8 mouse cellular contexts compared by ENCODE assay signal in the genomic region with DNA sequence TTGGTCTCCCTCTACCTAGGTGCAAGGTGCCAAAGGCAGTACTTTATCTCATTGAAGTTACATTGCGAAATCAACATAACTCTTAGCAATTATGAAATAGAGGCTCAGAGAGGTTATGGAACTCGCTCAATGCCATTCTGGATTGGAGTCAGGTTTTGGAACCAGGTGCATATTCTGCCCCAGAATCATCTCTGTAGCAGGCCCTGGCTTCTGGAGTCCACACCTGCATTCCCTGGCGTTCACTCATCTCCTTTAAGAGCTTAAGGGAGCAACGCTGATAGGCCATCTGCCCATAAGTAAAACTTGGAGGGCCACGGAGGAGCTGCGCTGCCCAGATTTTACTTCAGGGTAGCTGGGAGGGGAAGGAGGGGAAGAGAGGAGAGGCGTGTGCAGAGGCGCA. TPM values are rescaled to one million over a fixed set of nuclear protein-coding genes. Genes with fewer than 3 reads are reported as not detected.
DNase-seq lines count a peak whose midpoint lies in the region; ATAC-seq and TF ChIP-seq lines count a peak whose summit lies in the region.
"Had no signal": no experiment of that assay in that cellular context is flagged by ENCODE, and none has a peak within 500 bp of the region (broad histone marks: within the 10 kb centered on the region; RNA-seq: fewer than 3 reads in every experiment).

No protein-coding gene starts in this region.

- peaks cover 10% of the 10 kb centered on the region; the same call in 1 of the 2 replicates for H3K79me2 ChIP-seq in liver, adult 2 months (ENCODE audit: control insufficient read depth, insufficient read depth, low read length)

- no peaks in the 10 kb centered on the region for H3K9me3 ChIP-seq in embryonic facial prominence, embryonic 13.5 days
- no peaks in the 10 kb centered on the region for H3K9me3 ChIP-seq in midbrain, postnatal 0 days (ENCODE audit: low read length)

- 78% methylated on average over 8 of the region's 8 CpGs for WGBS in kidney, adult 2 months
- WGBS in embryonic facial prominence, embryonic 13.5 days, result 85% methylated on average over 8 of the region's 8 CpGs
- 23% methylated on average over 8 of the region's 8 CpGs for WGBS in liver, adult 2 months
- WGBS in midbrain, postnatal 0 days, result 90% methylated on average over 8 of the region's 8 CpGs

- H3K27ac ChIP-seq in kidney, adult 2 months (ENCODE audit: insufficient read depth, low read depth, low read length), result peak overlapping the region; percentile 69; the same call in 1 of the 2 replicates
- no peak overlapping the region for H3K27ac ChIP-seq in embryonic facial prominence, embryonic 13.5 days
- H3K27ac ChIP-seq in liver, adult 2 months (replicated peaks; ENCODE audit: insufficient read depth, low read depth, low read length), result peak overlapping the region; percentile 87
- no peak overlapping the region for H3K27ac ChIP-seq in midbrain, postnatal 0 days (ENCODE audit: low read depth, low read length)

- H3K9ac ChIP-seq in embryonic facial prominence, embryonic 13.5 days, result no peak overlapping the region
- peak overlapping the region; percentile 52 for H3K9ac ChIP-seq in liver, adult 2 months (ENCODE audit: low read depth, low read length)
- H3K9ac ChIP-seq in midbrain, postnatal 0 days (replicated peaks; ENCODE audit: low read length, poor library complexity, severe bottlenecking), result no peak overlapping the region

- H3K27me3 ChIP-seq in kidney, adult 2 months (replicated peaks; ENCODE audit: control insufficient read depth, insufficient read depth, low read length), result no peaks in the 10 kb centered on the region
- H3K27me3 ChIP-seq in embryonic facial prominence, embryonic 13.5 days, result no peaks in the 10 kb centered on the region
- H3K27me3 ChIP-seq in liver, adult 2 months (ENCODE audit: control insufficient read depth, insufficient read depth, low read length), result no peaks in the 10 kb centered on the region
- H3K27me3 ChIP-seq in midbrain, postnatal 0 days (ENCODE audit: insufficient read depth, low read length), result no peaks in the 10 kb centered on the region

- TF ChIP-seq POLR2A in kidney, adult 2 months (IDR thresholded peaks at IDR 0.05; ENCODE audit: low read depth, low read length), result no peak
- no peak for TF ChIP-seq POLR2A in liver, adult 2 months (IDR thresholded peaks at IDR 0.05; ENCODE audit: extremely low read depth, insufficient read depth, low read length)

- 0 out of 2 replicates have a peak overlapping the region, but pooled peaks have one; percentile 82 for H3K4me2 ChIP-seq in embryonic facial prominence, embryonic 13.5 days
- H3K4me2 ChIP-seq in midbrain, postnatal 0 days (ENCODE audit: low read depth, low read length, poor library complexity, severe bottlenecking), result no peak overlapping the region

- H3K4me3 ChIP-seq in kidney, adult 2 months (ENCODE audit: insufficient read depth, low read depth, low read length), result no peak overlapping the region
- H3K4me3 ChIP-seq in embryonic facial prominence, embryonic 13.5 days, result no peak overlapping the region
- H3K4me3 ChIP-seq in liver, adult 2 months (ENCODE audit: insufficient read depth, low read depth, low read length), result no peak overlapping the region; the same call in 1 of the 2 replicates
- H3K4me3 ChIP-seq in midbrain, postnatal 0 days (ENCODE audit: low read depth, low read length), result no peak overlapping the region
- H3K4me3 ChIP-seq: layer of hippocampus, adult 2 months had no signal

- DNase-seq in kidney, adult 2 months, result no peak
- DNase-seq in kidney, adult 18-20 months, result no peak
- DNase-seq in liver, adult 2 months (ENCODE audit: extremely low read depth, low read depth, low spot score), result peak; percentile 100
- DNase-seq in midbrain, postnatal 0 days (ENCODE audit: low spot score), result no peak

- H3K4me1 ChIP-seq in kidney, adult 2 months (ENCODE audit: control insufficient read depth, insufficient read depth, low read length), result peaks cover 35% of the 10 kb centered on the region
- H3K4me1 ChIP-seq in embryonic facial prominence, embryonic 13.5 days, result peaks cover 50% of the 10 kb centered on the region
- H3K4me1 ChIP-seq in liver, adult 2 months (ENCODE audit: control insufficient read depth, insufficient read depth, low read length), result peaks cover 26% of the 10 kb centered on the region
- H3K4me1 ChIP-seq in midbrain, postnatal 0 days (ENCODE audit: insufficient read depth, low read length), result peaks cover 11% of the 10 kb centered on the region

- no peaks in the 10 kb centered on the region for H3K36me3 ChIP-seq in kidney, adult 2 months (ENCODE audit: control insufficient read depth, insufficient read depth, low read length)
- peaks cover 22% of the 10 kb centered on the region for H3K36me3 ChIP-seq in embryonic facial prominence, embryonic 13.5 days
- H3K36me3 ChIP-seq in liver, adult 2 months (ENCODE audit: control insufficient read depth, insufficient read depth, low read length), result peaks cover 18% of the 10 kb centered on the region
- peaks cover 10% of the 10 kb centered on the region for H3K36me3 ChIP-seq in midbrain, postnatal 0 days (ENCODE audit: insufficient read depth, low read length)

- no peak for ATAC-seq in embryonic facial prominence, embryonic 13.5 days (ENCODE audit: insufficient number of reproducible peaks, insufficient read depth, low FRiP score, low TSS enrichment, low read depth)
- ATAC-seq in megakaryocyte-erythroid progenitor cell, adult 5-6 weeks (replicated peaks; ENCODE audit: low FRiP score, low TSS enrichment, poor library complexity, severe bottlenecking), result peak; percentile 18
- no peak for ATAC-seq in CD4-positive, CD25-positive, alpha-beta regulatory T cell, adult 4 months
- no peak for ATAC-seq in midbrain, postnatal 0 days (ENCODE audit: low FRiP score)

- TF ChIP-seq CTCF in kidney, adult 2 months (conservative IDR thresholded peaks at IDR 0.05; ENCODE audit: insufficient read depth, insufficient read length, low read depth, low read length), result no peak
- TF ChIP-seq CTCF in liver, adult 2 months (IDR thresholded peaks at IDR 0.05; ENCODE audit: low read depth, low read length), result no peak
- no peak for TF ChIP-seq CTCF in midbrain, postnatal 0 days (IDR thresholded peaks at IDR 0.05)

RNA-seq across cellular contexts. Expression of a gene that starts 2.7 kb away (rescaled TPM):
- 194 and 206 TPM in 2 replicates for polyA plus RNA-seq in kidney, adult 2 months (2012; rRNA removed)
- polyA plus RNA-seq in embryonic facial prominence, embryonic 13.5 days (2015; fragmentation: Nextera tagmentation; extraction: Ambion mirVana), result 67.5 and 69.8 TPM in 2 replicates
- 114 and 123 TPM in 2 replicates for total RNA-seq in liver, adult 2 months (2014; rRNA removed)
- polyA plus RNA-seq in liver, adult 2 months (2012; rRNA removed), result 328 and 437 TPM in 2 replicates
- 310 and 320 TPM in 2 replicates for total RNA-seq in megakaryocyte-erythroid progenitor cell, adult 5-6 weeks (2014; fragmentation: Nextera tagmentation)
- total RNA-seq in megakaryocyte-erythroid progenitor cell, adult 5-6 weeks (2017), result 64.9 and 137 TPM in 2 replicates
- polyA plus RNA-seq in CD4-positive, CD25-positive, alpha-beta regulatory T cell, adult 4 months (2017; shearing (Covaris generic)), result 10 to 100 TPM; 57.8 to 78.7 TPM
- 38.6 and 49.3 TPM in 2 replicates for total RNA-seq in midbrain, postnatal 0 days (2014; rRNA removed)
- polyA plus RNA-seq in midbrain, postnatal 0 days (2015; fragmentation: Nextera tagmentation; extraction: Ambion mirVana), result 74.6 and 80.9 TPM in 2 replicates

RNA-seq across cellular contexts. Expression of a gene that starts 7.8 kb away (rescaled TPM):
- polyA plus RNA-seq in kidney, adult 2 months (2012; rRNA removed), result 15.6 and 19.7 TPM in 2 replicates
- 94.5 and 99.0 TPM in 2 replicates for polyA plus RNA-seq in embryonic facial prominence, embryonic 13.5 days (2015; fragmentation: Nextera tagmentation; extraction: Ambion mirVana)
- 11.7 and 13.4 TPM in 2 replicates for total RNA-seq in liver, adult 2 months (2014; rRNA removed)
- polyA plus RNA-seq in liver, adult 2 months (2012; rRNA removed), result 9.1 and 9.3 TPM in 2 replicates
- 84.0 and 122 TPM in 2 replicates for total RNA-seq in megakaryocyte-erythroid progenitor cell, adult 5-6 weeks (2014; fragmentation: Nextera tagmentation)
- total RNA-seq in megakaryocyte-erythroid progenitor cell, adult 5-6 weeks (2017), result 135 and 144 TPM in 2 replicates
- 10 to 100 TPM; 27.5 to 27.7 TPM for polyA plus RNA-seq in CD4-positive, CD25-positive, alpha-beta regulatory T cell, adult 4 months (2017; shearing (Covaris generic))
- total RNA-seq in midbrain, postnatal 0 days (2014; rRNA removed), result 24.0 and 25.6 TPM in 2 replicates
- polyA plus RNA-seq in midbrain, postnatal 0 days (2015; fragmentation: Nextera tagmentation; extraction: Ambion mirVana), result 52.6 and 57.3 TPM in 2 replicates

RNA-seq across cellular contexts. Expression of a gene that starts 8.1 kb away (rescaled TPM):
- polyA plus RNA-seq in kidney, adult 2 months (2012; rRNA removed), result 0.17 and 0.20 TPM in 2 replicates
- polyA plus RNA-seq in embryonic facial prominence, embryonic 13.5 days (2015; fragmentation: Nextera tagmentation; extraction: Ambion mirVana), result 0.39 and 0.49 TPM in 2 replicates
- not detected in 2 replicates for total RNA-seq in liver, adult 2 months (2014; rRNA removed)
- polyA plus RNA-seq in liver, adult 2 months (2012; rRNA removed), result not detected in 2 replicates
- not detected in 2 replicates for total RNA-seq in megakaryocyte-erythroid progenitor cell, adult 5-6 weeks (2014; fragmentation: Nextera tagmentation)
- not detected in 2 replicates for total RNA-seq in megakaryocyte-erythroid progenitor cell, adult 5-6 weeks (2017)
- polyA plus RNA-seq in CD4-positive, CD25-positive, alpha-beta regulatory T cell, adult 4 months (2017; shearing (Covaris generic)), result not detected
- 0.38 and 1.6 TPM in 2 replicates for total RNA-seq in midbrain, postnatal 0 days (2014; rRNA removed)
- polyA plus RNA-seq in midbrain, postnatal 0 days (2015; fragmentation: Nextera tagmentation; extraction: Ambion mirVana), result 0.80 and 0.93 TPM in 2 replicates

RNA-seq across cellular contexts. Expression of a gene that starts 13.8 kb away (rescaled TPM):
- 23.7 and 24.0 TPM in 2 replicates for polyA plus RNA-seq in kidney, adult 2 months (2012; rRNA removed)
- polyA plus RNA-seq in embryonic facial prominence, embryonic 13.5 days (2015; fragmentation: Nextera tagmentation; extraction: Ambion mirVana), result 11.2 and 11.7 TPM in 2 replicates
- 14.0 and 14.9 TPM in 2 replicates for total RNA-seq in liver, adult 2 months (2014; rRNA removed)
- 61.4 and 73.7 TPM in 2 replicates for polyA plus RNA-seq in liver, adult 2 months (2012; rRNA removed)
- total RNA-seq in megakaryocyte-erythroid progenitor cell, adult 5-6 weeks (2014; fragmentation: Nextera tagmentation), result 2.0 and 4.8 TPM in 2 replicates
- 2.8 and 3.9 TPM in 2 replicates for total RNA-seq in megakaryocyte-erythroid progenitor cell, adult 5-6 weeks (2017)
- polyA plus RNA-seq in CD4-positive, CD25-positive, alpha-beta regulatory T cell, adult 4 months (2017; shearing (Covaris generic)), result 1 to 10 TPM in 1 of 2 experiments, under 1 TPM in 1; 0.81 to 1.3 TPM
- 2.9 and 5.3 TPM in 2 replicates for total RNA-seq in midbrain, postnatal 0 days (2014; rRNA removed)
- polyA plus RNA-seq in midbrain, postnatal 0 days (2015; fragmentation: Nextera tagmentation; extraction: Ambion mirVana), result 4.9 and 5.3 TPM in 2 replicates

RNA-seq across cellular contexts. Expression of a gene that starts 37.2 kb away (rescaled TPM):
- 51.1 and 52.4 TPM in 2 replicates for polyA plus RNA-seq in kidney, adult 2 months (2012; rRNA removed)
- 5.4 and 5.5 TPM in 2 replicates for polyA plus RNA-seq in embryonic facial prominence, embryonic 13.5 days (2015; fragmentation: Nextera tagmentation; extraction: Ambion mirVana)
- 0.09 TPM in 1 of 2 replicates, not detected in the other for total RNA-seq in liver, adult 2 months (2014; rRNA removed)
- polyA plus RNA-seq in liver, adult 2 months (2012; rRNA removed), result 0.19 and 0.26 TPM in 2 replicates
- total RNA-seq in megakaryocyte-erythroid progenitor cell, adult 5-6 weeks (2014; fragmentation: Nextera tagmentation), result not detected in 2 replicates
- total RNA-seq in megakaryocyte-erythroid progenitor cell, adult 5-6 weeks (2017), result 0.09 and 1.0 TPM in 2 replicates
- 1 to 10 TPM in 1 of 2 experiments, under 1 TPM in 1; 0.73 to 1.5 TPM for polyA plus RNA-seq in CD4-positive, CD25-positive, alpha-beta regulatory T cell, adult 4 months (2017; shearing (Covaris generic))
- total RNA-seq in midbrain, postnatal 0 days (2014; rRNA removed), result 1.5 and 1.7 TPM in 2 replicates
- 0.49 and 0.84 TPM in 2 replicates for polyA plus RNA-seq in midbrain, postnatal 0 days (2015; fragmentation: Nextera tagmentation; extraction: Ambion mirVana)

Comparison
In these comparisons a context has a peak if more than half of its experiments do, and no peak if none do; other contexts are left out.
1. H3K27ac ChIP-seq: peak in kidney, adult 2 months (single experiment) and liver, adult 2 months (single experiment); none in embryonic facial prominence, embryonic 13.5 days (single experiment) and midbrain, postnatal 0 days (single experiment).